Mouse (Mus musculus) lung, postnatal 10 days (tissue): Measurements from ENCODE around the gene AC140267.1.

Source experiments
- DNase-seq: peaks from one replicate; pipeline ENCODE4 v3.0.0; 2021

The AC140267.1 gene

GRCm38 (mm10) chr15:80232331-80232730 is 3.3 kb upstream of the AC140267.1 start:
- DNase-seq: no peak

- no peak for DNase-seq
Observed at GRCm38 (mm10) chr15:80233053-80233452, 2.6 kb upstream of the AC140267.1 start.

- DNase-seq: peak; percentile 99
Observed at GRCm38 (mm10) chr15:80233733-80234509, 1.7 kb upstream of the AC140267.1 start, which contains the start of gene Mief1. Mief1 (plus strand) TSS chr15:80234018.

GRCm38 (mm10) chr15:80248135-80248534 is 12.5 kb downstream of the AC140267.1 start:
- no peak for DNase-seq

- DNase-seq: no peak
Observed at GRCm38 (mm10) chr15:80248596-80248995, 13.0 kb downstream of the AC140267.1 start.

GRCm38 (mm10) chr15:80249672-80250071 is 14.0 kb downstream of the AC140267.1 start:
- no peak for DNase-seq

- DNase-seq: no peak
Observed at GRCm38 (mm10) chr15:80250586-80250985, 15.0 kb downstream of the AC140267.1 start.

GRCm38 (mm10) chr15:80253530-80253929 is 17.9 kb downstream of the AC140267.1 start:
- DNase-seq: peak; percentile 40

GRCm38 (mm10) chr15:80254207-80254606 is 18.6 kb downstream of the AC140267.1 start:
- DNase-seq: peak; percentile 68

- peak; percentile 99 for DNase-seq
Observed at GRCm38 (mm10) chr15:80254847-80255645, 19.4 kb downstream of the AC140267.1 start, which contains the start of gene Atf4. Atf4 (plus strand) TSS chr15:80255184.

- peak; percentile 93 for DNase-seq
Observed at GRCm38 (mm10) chr15:80255646-80256121, 20.0 kb downstream of the AC140267.1 start.

GRCm38 (mm10) chr15:80256242-80256641 is 20.6 kb downstream of the AC140267.1 start:
- DNase-seq: peak; percentile 11

- DNase-seq: no peak
Observed at GRCm38 (mm10) chr15:80256656-80257601, 21.3 kb downstream of the AC140267.1 start.

GRCm38 (mm10) chr15:80257602-80258239 is 22.1 kb downstream of the AC140267.1 start:
- DNase-seq: peak; percentile 32

- DNase-seq: peak; percentile 13
Observed at GRCm38 (mm10) chr15:80258240-80259170, 22.9 kb downstream of the AC140267.1 start.

- no peak for DNase-seq
Observed at GRCm38 (mm10) chr15:80259406-80260045, 23.9 kb downstream of the AC140267.1 start.

GRCm38 (mm10) chr15:80260677-80261076 is 25.0 kb downstream of the AC140267.1 start:
- DNase-seq: peak; percentile 90

- DNase-seq: no peak
Observed at GRCm38 (mm10) chr15:80261100-80261499, 25.5 kb downstream of the AC140267.1 start.

- DNase-seq: peak; percentile 93
Observed at GRCm38 (mm10) chr15:80263610-80264575, 28.3 kb downstream of the AC140267.1 start, which contains the start of gene Rps19bp1. Rps19bp1 (minus strand) TSS chr15:80264315.
